Mouse (Mus musculus) frontal cortex, postnatal 25 days (tissue): ENCODE measurements at regions not wholly inside any gene's neighbourhood (a gene's known extent, or its start where the extent isn't known, plus 50 kb on each side); places are given as distances from the start of the nearest gene placed in this dataset.

Experiments
- DNase-seq, 2 experiments: peaks; one replicate each; pipeline ENCODE4 v3.0.0; 2022; ENCODE audit warnings: low spot score in 2 of 2

DNA sequence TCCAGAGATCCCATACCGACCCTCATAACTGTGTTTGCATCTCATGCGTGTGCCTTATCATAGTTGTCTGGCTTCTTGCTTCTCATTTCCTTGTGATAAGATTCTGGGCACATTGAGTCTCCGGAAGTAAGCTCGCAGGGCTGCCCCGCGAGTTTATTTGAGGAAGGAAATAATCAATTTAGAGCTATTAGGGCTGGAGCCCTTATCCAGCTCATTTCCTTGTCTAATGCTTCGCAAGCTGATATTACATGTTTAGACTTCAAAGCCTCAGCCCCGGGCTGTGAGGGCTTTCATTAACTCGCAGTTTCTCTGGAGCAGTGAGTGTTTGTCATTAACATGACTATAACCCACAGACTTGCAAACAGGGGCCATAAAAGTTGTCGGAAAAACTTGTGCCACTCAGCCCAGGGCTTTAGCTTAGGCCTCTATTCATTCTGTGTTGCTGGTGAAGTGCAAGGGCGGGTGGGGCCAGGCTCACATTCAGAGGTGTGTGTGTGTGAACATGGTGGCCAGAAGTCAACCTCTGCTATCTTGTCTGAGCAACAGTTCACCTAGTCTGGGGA, 251.0 kb upstream of the Gm5148 start:
- no peak for DNase-seq

DNA sequence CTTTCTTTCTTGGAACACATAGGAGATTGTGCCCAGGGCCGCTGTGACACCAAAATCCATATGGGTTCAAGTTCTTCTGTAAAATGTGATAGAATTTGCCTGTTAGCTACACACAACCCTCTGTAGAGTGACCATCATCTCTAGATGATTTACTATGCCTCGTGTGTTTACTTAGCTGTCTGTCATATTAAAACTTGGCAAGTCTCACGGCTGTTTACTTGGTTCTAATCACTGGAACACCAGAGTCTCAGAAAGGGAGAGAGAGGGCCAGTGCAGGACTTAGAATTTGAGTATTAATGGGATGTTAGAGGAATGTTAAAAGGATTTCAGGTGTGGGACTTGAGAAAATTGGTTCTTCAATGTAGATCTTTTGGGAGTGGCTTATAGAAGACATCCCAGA, 248.6 kb upstream of the Gm5148 start:
- no peak for DNase-seq

DNA sequence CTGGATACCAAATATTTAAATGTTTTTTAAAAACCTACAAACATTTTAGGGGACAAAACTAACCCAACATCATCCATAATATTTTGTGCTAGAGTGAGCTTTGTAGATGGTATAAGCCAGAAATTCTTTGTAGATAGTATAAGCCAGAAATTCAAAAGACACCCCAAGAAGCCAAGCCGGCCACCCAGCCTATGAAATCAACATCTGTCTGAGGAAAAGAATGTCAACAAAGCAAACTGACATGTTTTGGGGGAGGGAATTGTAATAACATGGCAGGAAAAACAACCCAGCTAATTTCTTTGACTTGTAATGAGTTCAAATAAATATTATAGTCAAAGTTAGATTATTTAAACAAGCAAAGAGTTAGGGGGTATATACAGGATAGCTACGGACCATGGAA, 246.9 kb upstream of the Gm5148 start:
- no peak for DNase-seq

DNA sequence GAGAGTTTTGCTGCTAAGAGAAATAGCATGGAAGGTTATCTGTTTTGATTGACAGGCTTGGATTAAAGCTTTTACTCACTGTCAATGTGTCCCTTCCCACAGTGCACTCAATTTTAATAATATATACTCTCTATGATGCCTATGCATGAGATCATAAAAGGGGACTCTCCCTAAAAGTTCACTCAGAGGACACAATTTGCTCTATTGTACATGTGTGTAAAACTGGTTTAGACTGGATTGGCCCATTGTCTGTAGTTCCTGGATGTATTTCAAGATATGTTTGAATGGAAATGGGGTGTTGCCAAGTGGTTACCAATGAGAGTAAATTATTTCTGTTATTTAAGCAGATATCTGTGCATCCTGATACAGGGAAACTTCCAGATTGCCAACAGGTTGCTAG, 244.4 kb upstream of the Gm5148 start:
- DNase-seq, result no peak

DNA sequence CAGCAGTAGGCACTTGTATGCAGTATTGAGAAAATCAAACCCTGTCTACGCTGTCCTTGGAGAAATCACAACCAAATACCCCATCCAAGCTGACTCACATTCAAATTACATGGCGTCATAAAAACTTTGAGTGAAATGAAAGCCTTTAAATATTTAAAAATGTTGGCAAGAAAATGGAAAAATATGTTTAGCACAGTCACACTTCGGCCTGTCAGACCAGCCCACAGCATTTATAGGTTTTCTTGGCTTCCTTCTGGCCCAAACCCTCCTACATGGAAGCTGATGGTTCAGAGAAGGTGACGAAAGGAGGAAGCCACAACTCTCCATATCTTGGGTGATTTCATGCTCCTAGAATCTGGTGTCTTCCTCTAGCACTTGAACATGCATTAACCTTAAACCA, 240.9 kb upstream of the Gm5148 start:
- DNase-seq, result no peak

DNA sequence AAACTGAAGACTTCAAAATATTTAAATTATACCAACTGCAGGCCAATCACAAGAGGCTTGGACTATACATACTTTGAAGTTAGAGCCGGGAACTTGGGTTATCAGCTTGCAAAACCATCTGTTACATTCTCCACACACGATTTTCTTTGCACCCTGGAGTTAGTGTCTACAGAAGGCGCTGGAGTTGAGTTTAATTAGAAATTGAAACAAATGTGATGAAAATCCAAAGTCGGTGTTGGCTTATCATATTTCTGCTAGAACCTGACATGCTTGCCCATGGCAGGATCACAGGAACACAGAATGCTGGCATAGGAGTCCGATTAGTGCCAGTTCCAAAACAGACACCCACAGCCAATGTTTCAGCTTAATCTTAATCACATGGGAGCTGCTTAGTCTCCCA, 239.8 kb upstream of the Gm5148 start:
- DNase-seq, result no peak

DNA sequence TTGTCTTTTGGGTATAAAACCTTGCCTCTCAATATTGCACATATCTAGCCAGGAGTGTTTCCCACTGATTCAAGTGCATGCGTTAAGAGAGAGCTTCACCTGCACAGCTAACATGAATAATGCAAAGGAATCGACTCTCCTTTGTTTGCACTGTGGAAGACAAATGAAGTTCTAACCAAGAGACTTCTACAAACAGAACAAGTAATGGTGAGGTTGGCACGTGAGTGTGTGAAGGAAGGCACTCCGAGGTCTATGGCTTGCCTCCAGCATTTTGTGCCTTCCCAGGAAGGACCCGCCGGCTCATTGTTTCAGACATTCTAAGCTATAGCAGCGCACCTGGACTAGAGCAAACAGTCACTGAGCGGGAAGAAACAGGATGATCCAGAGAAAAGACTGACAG, 238.5 kb upstream of the Gm5148 start:
- no peak for DNase-seq

DNA sequence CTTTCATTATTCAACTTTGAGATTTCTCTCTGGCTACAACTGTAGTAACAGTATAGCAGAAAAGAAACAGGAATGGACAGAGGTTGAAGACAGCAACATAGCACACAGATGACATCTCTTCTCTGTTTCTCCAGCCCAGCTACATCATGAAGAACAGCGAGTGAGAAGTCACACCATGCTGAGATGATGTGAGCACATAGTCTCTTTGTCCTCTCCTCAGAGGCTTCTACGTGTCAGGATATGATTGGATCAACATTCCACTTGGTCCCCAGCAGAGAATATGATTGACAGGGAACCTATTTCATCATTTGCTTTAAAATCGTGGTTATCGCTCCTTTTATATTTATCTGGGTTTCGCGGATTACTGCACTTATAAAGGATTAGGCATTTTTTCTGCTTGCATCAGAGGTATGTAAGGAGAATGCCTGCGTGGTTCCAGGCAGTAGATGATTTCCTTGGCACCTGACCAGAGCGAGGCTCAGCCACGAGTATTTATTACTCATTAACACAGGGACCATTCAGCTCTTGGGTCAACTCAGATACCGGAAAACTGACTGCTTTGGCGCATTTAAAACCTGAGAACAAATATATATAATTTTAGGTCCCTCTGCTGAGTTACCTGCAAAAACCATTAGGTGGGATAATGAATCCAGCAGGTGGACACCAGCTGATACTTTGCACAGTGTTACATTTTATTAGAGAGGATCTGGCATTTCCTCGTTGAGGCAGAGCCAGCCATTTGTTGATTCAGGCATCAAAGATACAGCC, 237.9 kb upstream of the Gm5148 start:
- DNase-seq, result no peak

DNA sequence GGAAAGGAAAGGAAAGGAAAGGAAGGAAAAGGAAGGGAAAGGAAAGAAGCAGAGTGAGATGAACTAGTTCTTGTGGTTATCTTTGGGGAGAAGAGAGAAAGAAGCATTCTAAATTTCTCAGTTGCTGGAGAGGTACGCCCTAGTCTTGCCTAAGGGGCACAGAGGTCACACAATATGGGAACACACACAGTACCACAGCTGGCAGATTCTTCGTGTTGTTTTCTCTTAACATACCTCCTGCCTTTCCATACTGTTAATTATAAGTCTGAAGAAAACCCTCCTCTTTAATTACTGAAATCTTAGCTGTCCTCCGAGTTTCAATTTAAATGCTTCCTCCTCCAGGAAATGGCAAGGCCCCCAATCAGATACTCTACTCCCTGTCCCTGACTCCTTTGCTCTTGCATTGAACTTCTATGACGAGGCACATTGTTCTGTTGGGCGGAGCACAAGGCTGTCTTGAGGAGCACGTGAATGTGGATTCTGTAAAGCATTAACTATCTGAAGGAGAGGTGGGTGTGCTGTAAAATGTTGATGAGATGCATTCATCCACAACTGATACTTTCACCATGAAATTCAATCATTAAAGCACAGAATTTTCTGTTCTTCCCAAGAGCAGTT, 234.2 kb upstream of the Gm5148 start:
- no peak for DNase-seq

DNA sequence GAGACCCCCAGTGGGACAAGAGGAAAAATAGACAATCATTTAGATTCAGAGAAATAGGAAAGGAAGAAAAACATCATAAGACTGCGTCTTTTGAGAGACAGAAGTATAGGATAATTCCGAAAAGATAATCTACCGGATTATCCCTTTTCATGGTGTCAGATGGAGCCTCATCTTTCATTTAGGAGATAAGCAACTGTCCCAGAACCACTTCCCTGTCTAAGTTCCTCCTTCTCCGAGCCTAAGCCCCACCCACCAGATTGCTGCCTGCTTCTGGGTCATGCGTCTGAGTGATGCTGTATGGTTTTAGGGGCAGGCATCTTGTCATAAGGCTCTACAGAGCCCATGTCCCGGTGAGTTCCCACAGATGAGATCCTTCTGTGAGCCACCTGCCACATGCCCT, 232.3 kb upstream of the Gm5148 start:
- no peak for DNase-seq

DNA sequence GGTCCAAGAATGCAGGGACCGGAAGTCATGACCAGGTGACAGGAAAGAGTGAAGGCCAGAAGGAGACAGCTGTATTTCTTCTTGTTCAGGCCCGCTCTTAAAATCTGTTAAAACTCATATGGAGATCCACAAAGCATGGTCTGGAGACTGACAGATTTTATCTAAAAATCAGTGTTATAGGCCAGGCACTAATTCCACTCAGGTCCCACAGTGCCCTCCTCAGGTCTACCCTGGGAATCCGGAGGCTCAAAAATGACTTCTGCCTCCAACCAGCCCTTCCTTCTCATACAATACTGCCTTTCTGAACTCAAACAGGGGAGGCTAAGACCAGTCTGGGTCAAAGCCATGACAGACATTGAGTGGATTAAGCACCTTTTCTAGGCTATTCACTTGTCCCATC, 228.6 kb upstream of the Gm5148 start:
- DNase-seq, result no peak

DNA sequence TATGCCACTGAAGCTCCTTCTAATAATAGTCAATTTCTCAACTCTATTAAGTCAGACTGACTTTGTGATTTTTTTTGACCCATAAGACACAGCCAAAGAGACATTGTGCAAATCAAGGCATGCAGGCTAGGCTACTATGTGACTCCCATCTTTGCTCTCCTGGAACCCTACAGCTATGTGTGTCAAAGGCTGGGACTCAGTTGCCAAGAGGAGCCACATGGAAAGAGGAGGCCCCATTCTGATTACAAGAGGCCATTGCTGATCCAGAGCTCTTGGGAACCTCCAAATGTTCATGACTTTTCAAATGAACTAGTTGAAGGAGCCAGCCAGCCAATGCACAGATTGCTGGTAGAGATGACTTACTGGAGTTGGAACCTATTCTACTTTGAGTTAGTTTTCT, 228.0 kb upstream of the Gm5148 start:
- DNase-seq, result no peak

DNA sequence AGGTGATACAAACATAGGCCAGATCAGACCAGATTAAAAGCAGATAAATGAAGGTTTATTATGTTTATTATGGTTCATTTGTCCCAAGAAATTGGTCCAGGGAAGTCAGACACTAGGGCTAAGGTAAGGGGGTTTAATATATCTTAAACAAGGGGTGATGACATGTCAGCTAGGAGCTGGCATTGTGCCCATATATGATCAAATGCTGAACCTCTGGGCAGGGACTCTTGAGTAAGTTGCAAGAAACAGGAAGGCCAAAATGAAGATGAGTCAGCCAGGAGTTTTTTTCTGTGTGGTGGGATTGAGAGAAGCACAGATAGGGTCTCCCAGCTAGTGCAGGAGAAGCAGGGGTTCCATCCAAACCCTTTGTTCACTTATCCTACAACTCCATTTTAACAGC, 219.4 kb upstream of the Gm5148 start:
- no peak for DNase-seq

DNA sequence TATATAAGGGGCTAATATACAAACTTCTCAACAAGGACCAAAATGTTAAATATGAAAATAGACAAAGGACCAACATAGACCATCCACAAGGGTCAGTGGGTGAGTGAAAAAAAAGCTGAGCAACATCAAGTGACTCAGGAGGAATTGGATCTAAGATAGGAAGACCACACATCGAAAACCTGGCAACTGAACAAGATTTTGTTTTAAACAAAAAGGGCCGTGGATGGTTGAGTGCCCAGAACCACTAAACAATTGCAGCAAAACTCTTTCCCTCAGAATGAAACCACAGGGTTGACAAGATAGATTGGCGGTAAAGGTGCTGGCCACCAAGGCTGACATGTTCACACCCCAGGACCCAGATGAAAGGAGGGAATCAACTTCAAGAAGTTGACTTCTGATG, 215.7 kb upstream of the Gm5148 start:
- DNase-seq, result no peak

DNA sequence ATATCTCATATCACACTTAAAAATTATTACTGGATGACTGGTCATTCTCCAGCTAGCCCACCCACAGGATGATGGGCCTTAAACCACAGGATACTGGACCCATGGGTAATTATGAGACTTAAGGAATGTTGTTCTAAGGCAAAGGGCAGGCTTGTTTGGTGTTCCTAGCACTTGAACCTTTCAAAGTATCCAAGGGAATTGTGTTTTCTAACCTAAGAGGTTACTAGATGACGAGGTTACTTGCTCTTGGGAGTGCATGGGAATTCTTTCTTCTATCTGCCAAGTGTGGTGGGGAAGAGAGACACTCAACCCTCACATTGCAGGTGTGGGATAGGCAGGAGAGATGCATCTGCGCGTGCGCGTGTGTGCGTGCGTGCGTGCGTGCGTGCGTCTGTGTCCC, 214.6 kb upstream of the Gm5148 start:
- no peak for DNase-seq

DNA sequence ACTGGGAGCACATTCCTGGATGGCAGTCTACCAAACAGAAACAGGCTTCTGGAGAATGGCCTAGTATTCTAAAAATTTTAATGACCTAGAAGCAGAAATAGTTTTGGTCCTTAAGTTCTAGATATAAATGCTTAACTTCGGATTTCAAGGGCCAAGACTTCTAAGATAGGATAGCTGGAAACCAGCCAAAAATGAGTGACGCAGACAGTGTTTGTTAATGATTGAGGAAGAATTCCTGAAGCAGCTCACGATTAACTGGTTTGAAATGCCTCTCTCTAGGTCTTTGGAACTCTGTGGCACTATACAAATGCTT, 213.9 kb upstream of the Gm5148 start:
- no peak for DNase-seq

DNA sequence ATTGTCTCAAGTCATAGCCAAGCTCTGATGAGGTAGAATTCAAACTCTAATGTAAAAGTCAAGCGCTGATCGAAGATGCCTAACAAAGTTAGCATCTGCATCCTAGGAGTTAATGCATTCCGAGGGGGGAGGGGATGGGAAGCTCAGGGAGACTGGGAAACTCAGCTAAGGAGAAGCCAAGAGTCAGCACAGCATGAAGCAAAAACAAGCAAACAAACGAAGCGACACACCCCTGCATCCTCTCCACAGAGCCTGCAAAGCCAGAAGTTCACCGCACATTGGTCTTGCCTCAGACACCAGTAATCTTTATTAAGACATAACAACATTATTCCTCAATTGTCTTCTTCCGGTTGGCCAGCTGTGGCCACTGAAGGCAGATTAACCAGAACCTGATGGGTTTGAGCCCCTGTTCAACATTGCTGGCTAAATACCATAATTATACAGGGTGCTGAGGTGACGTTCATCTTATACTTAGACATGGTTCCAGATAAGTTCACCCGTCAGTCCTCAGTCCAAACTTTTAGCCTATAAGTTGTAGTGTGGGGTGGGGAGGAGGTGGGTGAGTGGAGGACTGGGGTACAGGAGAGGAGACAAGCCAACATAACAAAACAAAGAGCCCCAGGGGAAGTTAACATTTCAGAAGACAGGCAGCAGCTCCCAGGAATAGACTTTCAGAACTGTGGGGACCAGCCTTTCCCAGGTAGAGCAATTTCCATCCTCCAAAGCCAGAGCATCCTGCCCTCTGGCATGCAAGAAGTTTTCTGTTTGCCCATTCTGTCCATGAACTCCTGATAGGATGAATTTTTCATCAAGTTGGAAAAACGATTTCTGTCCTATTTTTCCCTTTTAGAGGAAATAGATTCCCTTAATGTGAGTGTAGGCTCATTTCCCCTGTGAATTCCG, 213.3 kb upstream of the Gm5148 start:
- no peak for DNase-seq

DNA sequence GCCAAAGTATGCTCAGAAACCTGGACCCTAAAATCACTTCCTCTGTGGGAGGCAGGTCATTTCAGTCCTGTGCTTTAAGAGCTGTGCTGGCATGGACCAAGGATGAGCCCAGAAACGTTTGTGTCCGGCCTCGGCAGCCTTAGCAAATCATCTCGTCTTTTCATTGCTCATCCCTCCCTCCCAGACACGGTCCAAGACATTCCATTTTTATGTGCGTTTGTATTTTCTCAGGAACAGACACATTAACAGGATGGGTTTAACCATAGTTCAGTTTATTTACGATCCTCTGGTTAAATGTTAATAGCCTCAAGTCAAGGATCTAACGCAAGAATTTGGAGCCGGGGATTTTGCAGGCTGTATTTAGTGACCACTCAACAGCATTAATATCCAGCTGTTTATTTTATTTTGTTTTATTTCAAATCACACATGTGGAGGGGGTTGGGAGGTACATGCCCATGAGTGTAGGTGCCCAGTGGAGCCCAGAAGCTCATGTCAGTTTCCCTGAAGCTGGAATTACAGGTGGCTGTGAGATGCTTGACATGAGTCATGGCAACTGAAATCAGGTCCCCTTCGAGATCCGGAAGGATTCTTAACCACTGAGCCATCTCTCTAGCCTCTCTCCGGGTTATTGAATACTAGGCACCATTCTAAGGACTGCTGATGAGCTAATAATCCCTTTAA, 212.1 kb upstream of the Gm5148 start:
- no peak for DNase-seq

DNA sequence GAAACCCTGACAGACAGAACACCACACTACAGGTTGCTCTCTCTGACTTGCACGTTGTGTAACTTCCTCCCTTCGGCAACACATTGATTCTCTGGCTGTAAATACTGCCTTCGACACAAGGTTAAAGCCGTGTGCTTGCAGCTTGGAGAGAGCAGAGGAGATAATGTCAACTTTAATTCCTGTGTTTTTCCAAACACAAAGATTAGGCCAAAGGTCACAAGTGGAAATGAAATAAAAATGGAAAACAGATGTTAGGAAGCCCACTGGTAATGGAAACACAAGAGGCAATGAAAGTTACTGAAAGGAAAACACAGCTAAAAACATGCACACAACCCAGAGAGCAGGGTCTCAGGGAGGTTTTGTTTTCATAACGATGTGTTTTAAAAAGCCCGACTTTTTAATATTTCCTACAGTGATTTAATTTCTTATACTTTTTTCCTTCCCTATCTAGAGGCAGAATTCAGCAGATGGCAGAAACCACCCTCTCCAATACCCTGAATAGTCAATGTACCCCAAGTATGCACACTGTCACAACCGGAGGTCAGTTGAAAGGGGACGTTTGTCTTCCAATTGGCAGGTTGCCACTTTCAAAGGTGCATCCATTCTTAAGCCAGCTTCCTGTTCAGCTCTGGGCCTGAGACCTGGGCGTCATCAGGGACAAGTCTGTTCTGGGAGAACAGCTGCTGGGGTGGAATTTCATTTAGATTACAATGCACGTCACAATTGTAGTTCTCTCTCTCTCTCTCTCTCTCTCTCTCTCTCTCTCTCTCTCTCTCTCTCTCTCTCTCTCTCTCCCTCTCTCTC, 210.8 kb upstream of the Gm5148 start:
- no peak for DNase-seq

DNA sequence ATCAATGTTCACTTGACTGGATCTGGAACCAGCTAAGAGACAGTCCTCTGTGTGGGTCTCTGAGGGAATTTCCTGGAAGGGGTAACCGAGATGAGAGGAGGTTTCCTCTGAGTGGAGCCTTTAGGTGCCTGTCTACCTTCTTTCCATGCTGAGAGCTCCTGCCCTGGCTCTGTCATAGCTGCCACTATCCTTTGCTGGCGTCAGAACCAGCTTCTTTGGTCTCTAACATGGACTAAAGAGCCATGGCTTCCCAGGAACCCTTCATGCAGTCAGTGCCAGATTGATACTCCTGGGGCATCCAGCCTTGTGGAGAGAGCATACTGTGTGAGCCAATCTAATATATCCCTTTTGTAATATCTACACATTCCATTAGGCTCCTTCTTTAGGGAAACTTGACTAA, 209.9 kb upstream of the Gm5148 start:
- no peak for DNase-seq

DNA sequence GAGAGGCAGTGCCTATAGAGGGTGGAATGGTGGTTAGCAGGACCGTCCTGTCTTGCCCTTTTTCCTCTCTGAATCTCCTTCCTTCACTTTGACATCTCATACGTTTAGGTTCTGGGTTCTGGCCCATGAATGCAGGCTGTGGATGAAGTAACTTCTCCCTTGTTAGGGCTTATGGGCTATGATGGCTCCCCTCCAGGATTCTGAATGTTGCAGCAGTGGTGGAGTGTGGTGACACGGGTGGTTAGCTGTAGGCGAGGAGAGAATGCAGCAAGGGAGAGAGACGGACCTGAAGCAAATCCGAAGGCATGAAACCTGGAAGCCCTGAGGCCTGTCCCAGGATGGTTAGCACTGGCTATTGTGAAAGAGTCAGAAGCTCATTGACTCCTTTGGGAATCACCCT, 204.4 kb upstream of the Gm5148 start:
- no peak for DNase-seq
